Mouse (Mus musculus) CH12F3 (cell line): ENCODE measurements around the gene Rnf114.

Source experiments
- in situ Hi-C: fragments of 300-500 bp; cut with MboI; formaldehyde crosslinking; loops from 2 replicates; pipeline ENCODE4 v1.14.3; 2020; ENCODE audit warnings: low sequenced_read_pairs

Gene Rnf114

DNA sequence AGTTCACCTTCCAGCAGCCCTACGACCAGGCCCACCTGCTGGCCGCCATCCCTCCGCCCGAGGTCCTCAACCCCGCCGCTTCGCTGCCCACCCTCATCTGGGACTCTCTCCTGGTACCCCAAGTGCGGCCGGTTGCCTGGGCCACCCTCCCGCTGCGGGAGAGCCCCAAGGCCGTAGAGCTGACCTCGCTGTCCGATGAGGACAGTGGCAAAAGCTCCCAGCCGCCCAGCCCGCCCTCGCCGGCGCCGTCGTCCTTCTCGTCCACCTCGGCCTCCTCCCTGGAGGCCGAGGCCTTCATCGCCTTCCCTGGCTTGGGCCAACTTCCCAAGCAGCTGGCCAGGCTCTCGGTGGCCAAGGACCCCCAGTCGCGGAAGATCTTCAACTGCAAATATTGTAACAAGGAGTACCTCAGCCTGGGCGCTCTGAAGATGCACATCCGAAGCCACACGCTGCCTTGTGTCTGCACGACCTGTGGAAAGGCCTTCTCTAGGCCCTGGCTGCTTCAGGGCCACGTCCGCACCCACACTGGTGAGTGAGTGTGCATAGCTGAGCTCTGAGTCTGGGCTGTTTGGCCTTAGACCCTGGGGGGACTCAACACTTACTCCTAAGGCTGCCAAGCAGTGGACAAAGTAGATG is 46.3 kb downstream of the Rnf114 start:
- in situ Hi-C loops, result loop anchor here (25.0 kb wide), 1 partner anchor 349 kb away; no protein-coding TSS in a partner anchor

DNA sequence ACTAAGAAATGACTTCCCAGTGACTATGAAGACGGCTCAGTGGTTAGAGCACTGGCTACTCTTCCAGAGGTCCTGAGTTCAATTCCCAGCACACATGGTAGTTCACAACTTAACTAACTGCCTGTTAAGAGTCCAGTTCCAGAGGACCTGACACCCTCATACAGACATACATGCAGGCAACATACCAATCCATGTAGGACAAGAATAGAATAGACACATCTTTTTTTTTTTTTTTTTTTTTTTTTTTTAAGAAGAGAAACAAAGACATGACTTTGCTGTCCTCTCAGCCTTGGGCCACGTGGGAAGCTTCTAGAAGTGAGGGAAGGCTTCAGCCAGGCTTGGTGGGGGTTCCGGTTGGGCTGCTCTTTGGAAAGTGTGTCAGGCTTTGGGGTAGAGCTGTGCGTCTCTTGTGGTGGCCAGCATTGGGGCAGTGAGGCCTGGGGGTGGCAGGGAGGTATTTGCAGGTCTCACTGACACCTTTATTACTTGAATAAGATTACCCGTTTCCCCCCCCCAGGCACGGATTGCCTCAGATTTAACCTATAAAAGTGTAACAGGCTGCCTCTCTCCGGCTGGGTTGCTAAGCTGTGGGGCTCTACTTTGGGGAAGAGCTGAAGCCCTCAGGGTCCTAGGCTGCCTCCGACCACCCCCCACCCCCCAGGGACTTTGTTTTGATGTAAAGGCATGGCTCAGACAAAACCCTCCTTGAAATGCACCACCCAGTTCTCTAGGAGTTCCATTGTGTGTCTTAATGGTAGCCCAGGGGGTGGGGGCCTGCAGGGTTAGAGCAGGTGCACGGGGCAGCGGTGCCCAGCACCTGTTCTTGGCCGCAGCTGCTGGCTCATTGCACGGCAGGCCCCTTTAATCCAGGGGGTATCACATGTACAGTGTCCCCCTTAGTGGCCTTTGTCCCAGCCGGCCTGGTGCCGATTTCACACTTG is 47.4 kb downstream of the Rnf114 start:
- in situ Hi-C loops, result loop anchor here (25.0 kb wide), 1 partner anchor 347 kb away; no protein-coding TSS in a partner anchor

DNA sequence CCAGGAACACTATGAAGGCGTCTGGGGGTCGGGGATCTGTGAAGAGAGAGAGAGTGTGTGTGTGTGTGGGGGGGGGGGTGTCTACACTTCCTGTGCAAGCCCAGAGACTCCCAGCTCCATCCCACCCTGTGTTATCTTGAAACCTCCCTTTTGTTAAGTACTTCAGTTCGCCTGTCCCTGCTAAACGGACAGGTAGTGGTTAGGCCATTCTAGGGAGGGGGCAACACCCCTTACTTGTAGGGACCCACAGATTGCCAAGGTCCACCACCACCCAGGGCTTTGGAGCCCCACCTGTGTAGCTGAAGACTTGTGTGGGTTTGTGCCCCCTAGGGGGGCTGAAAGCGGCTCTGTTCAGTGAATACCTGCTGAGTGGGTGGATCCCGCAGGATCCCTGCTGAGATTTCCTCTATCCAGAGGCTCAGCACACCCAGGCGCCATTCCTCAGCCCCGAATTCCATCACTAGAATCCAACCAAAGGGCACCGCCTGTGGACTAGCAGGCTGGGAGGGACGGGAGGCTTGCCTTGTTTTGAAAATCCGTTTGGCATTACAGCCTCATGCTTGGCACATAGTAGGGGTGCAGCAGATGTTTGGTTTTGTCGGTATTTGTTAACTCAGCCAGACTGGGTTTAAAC is 48.1 kb downstream of the Rnf114 start:
- in situ Hi-C loops, result loop anchor here (25.0 kb wide), 1 partner anchor 347 kb away; no protein-coding TSS in a partner anchor

DNA sequence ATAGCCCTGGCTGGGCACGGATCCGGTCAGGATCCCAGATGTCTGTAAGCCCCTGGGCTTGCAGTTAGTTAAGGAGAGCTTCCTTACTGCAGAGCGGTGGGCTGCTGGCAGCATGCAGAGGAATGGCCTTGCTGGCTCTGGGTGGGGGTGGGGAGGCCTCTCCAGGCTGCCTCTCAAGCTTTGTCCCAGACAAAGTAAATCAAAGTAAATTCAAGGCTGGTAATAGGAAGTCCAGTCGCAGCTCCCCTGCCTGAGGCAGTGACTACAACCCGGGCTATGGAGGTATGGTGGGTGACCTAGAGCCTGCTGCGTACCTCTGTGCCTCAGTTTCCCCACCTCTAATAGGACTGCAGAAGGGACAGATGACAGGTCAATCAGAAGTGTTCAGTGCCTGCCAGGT is 48.9 kb downstream of the Rnf114 start:
- in situ Hi-C loops, result loop anchor here (25.0 kb wide), 1 partner anchor 346 kb away; no protein-coding TSS in a partner anchor

DNA sequence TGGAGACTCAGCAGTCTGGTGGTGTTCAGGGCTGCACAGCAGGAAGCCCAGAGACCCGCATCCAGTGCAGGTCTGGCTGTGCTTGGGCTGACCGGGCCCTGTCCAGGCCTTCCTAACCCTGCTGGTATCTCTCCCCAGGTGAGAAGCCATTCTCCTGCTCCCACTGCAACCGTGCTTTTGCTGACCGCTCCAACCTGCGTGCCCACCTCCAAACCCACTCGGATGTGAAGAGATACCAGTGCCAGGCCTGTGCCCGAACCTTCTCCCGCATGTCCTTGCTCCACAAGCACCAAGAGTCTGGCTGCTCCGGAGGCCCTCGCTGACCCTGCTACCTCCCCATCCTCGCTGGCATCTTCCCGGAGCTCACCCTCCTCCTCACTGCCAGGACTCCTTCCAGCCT is 49.3 kb downstream of the Rnf114 start:
- in situ Hi-C loops, result loop anchor here (25.0 kb wide), 1 partner anchor 346 kb away; no protein-coding TSS in a partner anchor

DNA sequence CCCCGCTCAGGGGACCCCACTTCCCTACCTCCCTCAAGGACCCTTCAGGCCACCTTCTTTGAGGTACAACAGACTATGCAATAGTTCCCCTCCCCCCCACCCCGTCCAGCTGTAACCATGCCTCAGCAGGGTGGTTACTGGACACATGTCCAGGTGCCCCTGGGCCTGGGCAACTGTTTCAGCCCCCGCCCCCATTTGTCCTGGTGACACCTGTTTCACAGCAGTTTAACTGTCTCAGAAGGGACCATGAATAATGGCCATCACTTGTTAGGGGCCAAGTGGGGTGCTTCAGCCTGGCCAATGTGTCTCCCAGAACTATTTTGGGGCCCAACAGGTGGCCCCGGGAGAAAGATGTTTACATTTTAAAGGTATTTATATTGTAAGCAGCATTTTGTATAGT is 49.9 kb downstream of the Rnf114 start:
- in situ Hi-C loops, result loop anchor here (25.0 kb wide), 1 partner anchor 345 kb away; no protein-coding TSS in a partner anchor

DNA sequence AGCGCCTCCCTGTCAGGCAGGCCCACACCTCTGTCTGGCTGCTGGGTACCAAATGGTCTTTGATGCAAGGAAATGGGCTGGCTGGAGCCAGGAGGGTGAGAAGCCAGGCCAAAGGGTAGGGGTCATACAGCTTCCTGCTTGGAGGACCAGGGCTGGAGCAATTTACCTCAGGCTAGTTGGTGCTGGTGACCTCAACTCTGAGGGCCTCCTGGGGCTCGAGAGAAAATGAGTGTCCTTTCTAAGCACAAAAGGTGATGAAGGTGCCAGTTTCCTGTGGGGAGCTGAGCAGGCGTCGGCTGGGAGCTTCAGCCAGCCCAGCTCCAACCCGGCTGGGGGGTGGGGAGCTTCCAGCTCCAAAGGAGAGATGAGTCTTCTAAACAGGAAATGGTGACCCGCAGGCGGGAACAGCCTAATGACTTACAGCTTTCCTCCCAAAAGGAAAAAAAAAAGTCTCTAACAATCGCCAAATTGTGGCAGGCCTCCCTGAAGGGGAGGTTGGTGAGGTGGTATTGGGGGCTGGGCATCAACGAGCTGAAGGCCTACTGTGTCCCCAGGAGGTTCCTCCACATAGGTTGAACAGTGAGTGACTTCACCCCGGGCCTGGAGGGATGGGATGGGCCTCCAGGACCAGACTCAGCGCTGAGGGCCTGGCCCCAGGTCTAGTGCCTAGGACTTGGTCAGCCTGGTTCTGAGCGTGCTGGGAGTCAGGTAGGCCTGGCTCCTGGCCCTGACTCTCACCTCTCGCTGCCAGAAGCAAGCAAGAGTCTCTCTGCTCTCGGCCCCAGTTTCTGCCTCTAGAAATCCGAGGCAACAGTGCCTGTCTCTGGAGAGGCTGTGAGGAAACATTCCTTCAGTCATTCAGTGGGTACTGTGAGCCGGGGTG is 50.9 kb downstream of the Rnf114 start:
- in situ Hi-C loops, result loop anchor here (25.0 kb wide), 1 partner anchor 344 kb away; no protein-coding TSS in a partner anchor

DNA sequence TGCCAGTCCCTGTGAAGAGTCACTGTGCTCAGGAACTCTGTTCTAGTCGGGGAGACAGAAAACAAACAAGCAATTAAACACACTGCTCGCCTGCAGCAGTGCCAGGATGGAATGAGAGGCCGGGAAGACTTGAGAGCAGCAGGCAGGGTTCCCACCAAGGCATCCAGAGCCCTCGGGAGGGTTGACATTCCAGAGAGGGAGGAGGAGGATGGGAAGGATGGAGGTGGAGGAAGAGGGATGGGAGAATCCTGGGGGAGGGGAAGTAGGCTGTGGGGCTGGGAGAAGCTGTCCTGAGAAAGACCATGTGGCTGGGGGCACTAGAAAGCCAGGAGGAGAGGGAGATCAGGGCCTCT is 51.5 kb downstream of the Rnf114 start:
- in situ Hi-C loops, result loop anchor here (25.0 kb wide), 1 partner anchor 343 kb away; no protein-coding TSS in a partner anchor

DNA sequence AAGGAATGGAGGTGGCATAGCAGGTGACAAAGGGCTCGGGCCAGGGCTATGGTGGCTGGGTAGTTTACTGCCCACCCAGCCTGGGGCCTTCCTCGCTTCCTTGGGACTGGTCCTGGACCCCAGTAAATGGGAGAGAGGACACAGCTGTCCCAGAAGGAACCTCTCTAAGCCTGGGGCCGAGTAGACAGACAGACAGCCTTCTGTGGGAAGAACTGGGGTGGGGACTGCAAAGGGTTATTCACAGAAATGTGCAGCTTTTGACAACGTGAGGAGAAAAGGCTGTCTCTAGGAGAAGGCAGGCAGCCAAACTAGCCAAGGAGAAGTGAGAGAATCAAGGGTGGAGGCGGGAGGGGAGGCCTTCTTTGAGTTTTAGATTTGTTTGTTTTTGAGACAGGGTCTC is 52.0 kb downstream of the Rnf114 start:
- in situ Hi-C loops, result loop anchor here (25.0 kb wide), 1 partner anchor 343 kb away; no protein-coding TSS in a partner anchor

DNA sequence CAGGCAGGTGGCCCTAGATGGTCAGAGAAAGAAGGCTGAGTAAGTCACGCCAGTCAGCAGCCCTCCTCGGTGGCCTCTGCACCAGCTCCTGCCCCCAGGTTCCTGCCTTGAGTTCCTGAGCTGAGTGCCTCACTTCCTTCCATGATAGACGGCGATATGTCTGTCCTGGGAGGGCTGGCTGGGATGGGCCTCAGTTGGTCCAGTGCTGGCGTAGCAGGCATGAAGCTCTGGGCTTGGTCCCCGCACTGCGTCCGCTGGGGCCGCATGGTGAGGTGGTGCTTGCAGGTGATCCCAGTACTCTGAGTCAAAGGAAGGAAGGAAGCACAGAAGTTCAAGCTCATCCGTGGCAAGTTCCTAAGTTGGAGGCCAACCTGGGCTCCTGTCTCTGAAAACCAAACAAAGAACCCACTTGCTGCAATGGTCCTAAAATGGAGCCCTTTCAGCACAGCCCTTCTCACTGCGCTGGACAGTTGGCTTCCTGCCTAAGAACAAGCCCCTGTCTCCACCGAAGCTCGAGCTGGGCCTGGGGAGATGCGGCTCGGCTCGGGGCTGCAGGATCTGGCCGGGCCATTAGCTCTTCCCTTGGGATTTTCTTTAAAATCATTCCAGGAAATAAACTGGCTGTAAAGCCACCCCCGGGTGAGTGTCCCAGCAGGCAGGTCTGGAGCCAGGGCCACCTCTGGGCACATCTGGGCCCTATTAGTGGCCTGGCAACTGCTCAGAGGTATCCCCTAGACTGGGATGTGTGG is 54.2 kb downstream of the Rnf114 start:
- in situ Hi-C loops, result loop anchor here (25.0 kb wide), 1 partner anchor 341 kb away; no protein-coding TSS in a partner anchor

DNA sequence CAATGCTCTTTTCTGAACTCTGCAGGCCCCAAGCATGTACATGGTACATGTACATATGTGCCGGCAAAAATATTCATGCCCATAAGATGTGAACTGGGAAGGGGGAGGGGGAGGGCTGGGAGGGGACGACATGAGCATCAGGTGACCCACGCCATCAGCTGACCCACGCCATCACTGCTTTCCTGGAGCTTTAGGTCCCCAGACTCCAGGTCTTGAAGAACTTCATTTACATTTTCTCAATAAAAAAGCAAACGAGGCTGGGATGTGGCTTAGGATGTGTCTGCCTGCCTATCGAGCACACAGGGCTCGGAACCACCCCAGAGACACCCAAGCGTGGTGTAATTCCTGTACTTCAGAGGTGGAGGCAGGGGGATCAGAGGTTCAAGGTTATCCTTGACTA is 55.0 kb downstream of the Rnf114 start:
- in situ Hi-C loops, result loop anchor here (25.0 kb wide), 1 partner anchor 340 kb away; no protein-coding TSS in a partner anchor

DNA sequence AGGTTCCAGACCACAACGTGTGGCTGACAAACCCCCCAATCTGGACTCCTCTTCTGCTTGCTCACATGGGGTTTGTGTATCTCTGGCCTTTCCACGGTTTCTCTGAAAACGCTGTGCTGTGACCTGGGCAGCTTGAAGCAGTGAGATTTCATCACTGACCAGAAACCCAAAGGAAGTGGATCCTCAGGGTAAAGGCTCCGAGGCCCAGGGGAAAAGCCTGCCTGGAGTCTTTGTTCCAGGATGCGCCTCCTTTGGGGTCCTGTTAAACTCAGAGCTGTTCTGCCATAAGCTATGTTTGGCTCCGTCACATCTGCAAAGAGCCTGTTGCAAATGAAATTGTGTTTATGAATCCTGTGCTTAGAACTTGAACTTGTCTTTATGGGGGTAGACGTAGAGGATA is 56.5 kb downstream of the Rnf114 start:
- in situ Hi-C loops, result loop anchor here (25.0 kb wide), 1 partner anchor 338 kb away; no protein-coding TSS in a partner anchor

DNA sequence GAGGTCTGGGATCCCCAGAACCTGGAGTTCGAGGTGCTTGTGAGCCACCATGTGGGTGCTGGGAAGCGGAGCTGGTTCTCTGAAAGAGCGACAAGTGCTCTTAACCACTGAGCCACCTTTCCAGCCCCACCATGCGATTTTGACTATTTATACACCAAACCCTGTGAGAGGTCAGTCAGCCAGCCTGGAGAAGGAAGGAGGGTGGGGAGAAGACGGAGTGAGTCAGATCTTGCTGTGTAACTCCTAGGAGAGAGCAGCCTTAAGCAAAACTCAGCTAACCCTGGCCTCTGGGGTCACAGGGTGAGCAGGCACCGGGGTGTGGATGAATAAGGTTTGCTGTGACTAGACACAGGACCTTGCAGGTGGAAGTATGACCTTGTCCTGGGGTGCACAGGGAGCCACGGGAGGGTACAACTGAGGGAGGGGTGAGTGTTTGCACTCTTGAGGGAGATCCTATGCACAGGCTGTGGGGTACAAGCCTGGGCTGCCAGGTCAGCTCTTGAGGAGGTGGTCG is 58.0 kb downstream of the Rnf114 start:
- in situ Hi-C loops, result no loop called here

DNA sequence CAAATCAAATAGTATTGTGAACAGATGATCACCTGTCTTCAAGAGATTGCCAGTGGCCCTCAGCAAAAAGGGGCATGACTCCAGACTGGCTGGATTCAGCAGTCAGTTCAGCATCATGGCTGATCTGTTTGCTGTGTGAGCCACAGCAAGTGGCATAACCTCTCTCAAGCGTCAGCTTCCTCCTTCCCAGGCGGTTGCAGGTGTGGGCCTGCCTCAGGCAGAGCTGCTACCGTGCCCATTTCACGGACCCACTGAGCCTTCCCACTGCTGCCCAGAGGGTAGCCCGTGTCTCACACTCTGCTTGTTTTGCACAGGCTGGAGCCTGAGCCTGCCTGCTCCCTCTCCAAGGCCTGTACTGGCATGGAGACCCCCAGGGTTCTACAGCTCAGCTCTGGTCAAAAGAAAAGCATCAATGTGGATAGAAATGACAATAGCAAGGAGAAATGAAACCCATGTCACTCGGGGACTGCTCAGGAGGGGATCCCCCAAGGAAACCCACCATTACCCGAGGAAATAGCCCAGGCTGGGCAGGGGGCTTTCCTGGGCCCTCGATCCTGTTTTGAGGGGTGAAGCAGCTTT is 59.0 kb downstream of the Rnf114 start:
- in situ Hi-C loops, result no loop called here

DNA sequence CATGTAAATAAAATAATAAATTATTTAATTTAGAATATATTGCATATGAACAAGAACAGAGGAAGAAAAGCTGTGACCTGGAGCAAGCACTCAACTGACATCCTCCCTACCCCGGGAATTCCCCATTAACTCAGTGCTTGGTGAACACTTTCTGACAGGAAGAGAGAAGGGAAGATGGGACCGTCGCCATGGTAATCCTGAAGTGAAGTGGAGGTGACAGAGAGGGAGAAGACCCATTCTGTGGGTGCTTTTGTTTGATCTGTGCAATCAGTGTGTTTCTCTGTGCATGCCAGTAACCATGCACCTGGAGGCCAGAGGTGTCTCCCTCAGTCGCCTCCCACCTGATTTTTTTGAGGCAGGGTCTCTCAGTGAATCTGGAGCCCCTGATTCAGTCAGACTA is 59.8 kb downstream of the Rnf114 start:
- in situ Hi-C loops, result no loop called here

DNA sequence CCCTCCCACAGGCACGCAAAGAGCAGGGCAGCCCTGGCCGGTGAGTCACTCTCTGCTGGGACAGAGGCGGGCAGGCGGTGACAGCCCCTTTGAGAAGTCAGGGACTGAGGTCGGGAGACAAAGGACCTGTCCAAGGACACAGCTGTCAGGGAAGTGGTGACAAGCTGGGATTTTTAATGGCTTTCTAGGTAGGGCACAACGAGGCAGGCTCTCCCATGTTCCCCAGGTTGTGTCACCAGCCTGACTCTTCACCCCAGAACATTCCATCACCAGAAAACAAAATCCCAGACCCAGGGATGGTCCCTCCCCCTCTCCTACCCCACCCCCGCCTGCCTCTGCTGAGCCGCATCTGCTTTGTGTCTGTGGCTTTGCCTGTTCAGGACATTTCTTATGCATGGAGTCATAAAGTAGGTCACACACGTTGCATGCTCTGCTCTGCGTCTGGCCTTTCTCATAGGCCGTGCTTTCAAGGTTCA is 60.5 kb downstream of the Rnf114 start:
- in situ Hi-C loops, result no loop called here

DNA sequence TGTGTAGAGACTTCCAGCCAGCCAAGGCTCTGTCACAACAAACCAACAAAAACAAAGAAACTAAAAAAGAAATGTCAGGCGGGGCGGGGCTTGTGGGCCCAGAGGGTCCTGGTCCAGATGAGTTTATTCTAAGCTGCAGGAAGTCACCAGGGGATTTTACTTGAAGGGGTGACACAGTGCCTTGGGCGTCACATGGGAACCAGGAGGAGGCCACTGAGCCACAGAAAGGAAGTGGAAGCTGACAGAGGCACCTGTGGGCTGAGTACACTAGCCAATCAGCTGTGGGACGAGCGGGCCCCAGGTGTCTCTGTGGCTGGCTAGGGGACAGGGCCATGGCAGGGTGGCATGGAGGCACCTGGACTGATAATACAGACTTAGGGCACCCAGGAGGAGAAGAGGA is 63.3 kb downstream of the Rnf114 start:
- in situ Hi-C loops, result no loop called here

DNA sequence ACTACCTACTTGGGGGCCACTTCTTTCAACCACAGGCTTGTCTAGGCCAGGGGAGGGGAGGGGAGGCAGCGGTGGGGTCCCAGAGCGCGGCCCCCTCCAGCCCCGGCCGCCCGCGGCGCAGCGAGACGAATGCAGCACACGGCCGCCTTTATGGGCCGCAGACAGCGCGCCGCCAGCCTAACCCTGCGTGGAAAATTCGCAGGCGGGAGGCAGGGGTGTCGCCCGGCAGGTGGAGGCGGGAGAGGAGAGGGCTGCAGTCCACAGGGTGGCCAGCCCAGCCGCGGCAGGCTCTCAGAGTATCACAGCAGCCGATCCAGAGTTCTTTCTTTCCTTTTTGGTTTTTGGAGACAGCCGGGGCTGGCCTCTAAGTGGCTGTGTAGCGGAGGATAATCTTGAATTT is 67.0 kb downstream of the Rnf114 start:
- in situ Hi-C loops, result no loop called here

DNA sequence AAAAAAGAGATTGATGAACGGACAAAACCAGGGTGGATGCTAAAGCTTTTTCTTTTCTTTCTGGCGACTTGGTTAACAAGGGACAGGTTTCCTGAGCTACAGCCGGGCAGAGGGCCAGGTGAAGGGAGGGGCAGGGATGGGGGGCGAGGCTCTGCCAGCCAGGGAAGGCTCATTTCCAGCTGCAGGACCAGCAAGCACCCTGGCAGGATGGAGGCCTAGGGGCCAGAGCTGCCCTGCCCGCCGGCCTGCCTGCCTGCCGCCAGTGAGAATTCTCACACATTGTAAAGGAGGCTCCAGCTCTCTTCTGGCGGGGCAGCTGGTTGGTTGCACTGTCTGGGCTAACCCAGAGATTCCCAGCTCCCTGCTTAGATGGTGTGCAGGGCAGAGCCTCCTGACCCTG is 69.7 kb downstream of the Rnf114 start:
- in situ Hi-C loops, result no loop called here
